Mouse (Mus musculus) megakaryocyte, adult 5-6 weeks (primary cell): Measurements from ENCODE around the gene Exosc5. TPM values are rescaled to one million over a fixed set of nuclear protein-coding genes. Genes with fewer than 3 reads are reported as not detected.

Experiments
- ATAC-seq: 2 replicates; pipeline ENCODE4 v1.8.0; 2016; ENCODE audit warnings: mild to moderate bottlenecking, inconsistent platforms; ENCODE audit not compliant: poor library complexity, severe bottlenecking
- total RNA-seq, 2 experiments: library from RNA; stranded (forward) in 1 of 2; stranded (reverse) in 1 of 2; fragments of 153-499, 151-499 nt in 1 of 2; fragments of 221-1000, 200-1000 nt in 1 of 2; gene quantifications; 2 replicates each; pipeline versions ENCODE4 v1.2.3 to v1.2.4; 2015 to 2017

Exosc5 gene
- total RNA-seq, 2 experiments from 2014 or later = 19.4 to 31.5 TPM

GRCm38 (mm10) chr7:25676085-25676781 lies 17.3 kb downstream of the Exosc5 start:
- ATAC-seq = no peak

DNA sequence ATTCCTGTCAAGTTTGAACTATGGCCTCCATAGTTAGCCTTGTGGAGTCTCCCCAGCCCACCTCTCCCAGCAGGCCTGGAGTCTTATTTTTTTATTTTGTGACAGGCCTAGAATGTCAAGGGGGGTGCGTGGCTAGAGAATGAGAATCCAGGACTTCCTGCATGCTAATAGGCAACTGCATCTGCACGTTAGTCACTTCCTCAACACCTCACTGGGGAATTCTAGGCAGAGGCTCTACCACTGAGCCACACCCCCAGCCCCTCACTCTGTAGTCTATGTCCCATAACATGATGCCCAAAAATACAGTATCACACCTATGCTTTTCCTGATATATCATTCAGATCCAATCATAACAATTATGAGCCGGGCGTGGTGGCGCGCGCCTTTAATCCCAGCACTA lies 18.0 kb downstream of the Exosc5 start:
- no peak for ATAC-seq

DNA sequence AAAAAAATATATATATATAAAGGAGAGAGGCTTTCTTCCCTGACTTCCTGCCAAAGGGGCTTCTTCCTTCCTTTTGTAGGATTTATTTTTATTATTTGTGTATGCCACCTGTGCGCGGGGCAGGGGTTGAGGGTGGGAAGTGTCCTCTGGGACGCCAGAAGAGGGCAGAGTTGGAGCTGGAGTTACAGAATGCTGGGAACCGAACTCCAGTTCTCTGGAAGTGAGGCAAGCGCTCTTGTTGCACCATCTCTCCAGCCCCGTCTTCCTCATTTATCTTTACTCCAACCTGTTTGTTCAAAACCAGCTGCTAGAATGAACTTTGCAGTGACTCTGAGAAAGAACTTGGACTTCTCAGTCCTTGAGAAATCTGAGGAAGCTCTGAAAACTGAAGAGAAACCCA lies 21.0 kb downstream of the Exosc5 start:
- ATAC-seq = peak; percentile 8

DNA sequence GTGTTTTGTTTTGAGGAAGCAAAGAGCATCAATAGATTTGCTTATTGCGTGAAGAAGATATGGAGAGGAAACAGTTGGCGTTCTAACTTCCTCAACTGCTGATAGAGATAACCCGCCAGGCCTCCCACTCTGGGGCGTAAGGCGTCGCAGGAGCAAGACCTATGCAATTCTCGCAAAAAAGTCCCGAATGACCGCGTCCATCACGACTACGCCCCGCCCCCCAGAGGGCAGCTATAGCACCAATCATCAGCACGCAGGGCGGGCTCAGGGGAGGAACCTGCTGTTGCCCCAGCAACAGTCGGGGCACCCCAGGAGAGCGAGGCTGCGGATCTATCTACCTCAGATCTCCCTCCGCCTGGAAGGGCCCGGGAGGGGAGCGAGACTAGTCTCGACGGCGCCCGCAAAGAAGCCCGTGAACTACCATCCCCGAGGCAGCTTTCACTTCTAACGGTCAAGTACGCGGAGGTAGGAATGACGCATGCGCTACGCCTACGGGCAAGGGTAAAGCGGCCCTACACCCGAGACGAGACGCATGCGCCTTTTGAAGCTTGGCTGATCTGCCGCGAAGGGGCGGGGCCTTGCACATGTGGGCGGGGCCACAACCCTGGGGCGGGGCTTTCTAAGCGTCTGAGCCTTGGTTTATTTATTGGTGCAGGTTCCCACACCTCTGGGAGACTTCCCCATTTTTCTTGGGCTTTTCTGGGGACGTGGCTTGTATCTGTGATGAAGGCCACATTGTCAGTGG lies 21.7 kb downstream of the Exosc5 start, which contains the start of gene B9d2:
B9d2 (plus strand) TSS at position 267 of the 745 bp plus-strand sequence.
- peak; percentile 78 for ATAC-seq

DNA sequence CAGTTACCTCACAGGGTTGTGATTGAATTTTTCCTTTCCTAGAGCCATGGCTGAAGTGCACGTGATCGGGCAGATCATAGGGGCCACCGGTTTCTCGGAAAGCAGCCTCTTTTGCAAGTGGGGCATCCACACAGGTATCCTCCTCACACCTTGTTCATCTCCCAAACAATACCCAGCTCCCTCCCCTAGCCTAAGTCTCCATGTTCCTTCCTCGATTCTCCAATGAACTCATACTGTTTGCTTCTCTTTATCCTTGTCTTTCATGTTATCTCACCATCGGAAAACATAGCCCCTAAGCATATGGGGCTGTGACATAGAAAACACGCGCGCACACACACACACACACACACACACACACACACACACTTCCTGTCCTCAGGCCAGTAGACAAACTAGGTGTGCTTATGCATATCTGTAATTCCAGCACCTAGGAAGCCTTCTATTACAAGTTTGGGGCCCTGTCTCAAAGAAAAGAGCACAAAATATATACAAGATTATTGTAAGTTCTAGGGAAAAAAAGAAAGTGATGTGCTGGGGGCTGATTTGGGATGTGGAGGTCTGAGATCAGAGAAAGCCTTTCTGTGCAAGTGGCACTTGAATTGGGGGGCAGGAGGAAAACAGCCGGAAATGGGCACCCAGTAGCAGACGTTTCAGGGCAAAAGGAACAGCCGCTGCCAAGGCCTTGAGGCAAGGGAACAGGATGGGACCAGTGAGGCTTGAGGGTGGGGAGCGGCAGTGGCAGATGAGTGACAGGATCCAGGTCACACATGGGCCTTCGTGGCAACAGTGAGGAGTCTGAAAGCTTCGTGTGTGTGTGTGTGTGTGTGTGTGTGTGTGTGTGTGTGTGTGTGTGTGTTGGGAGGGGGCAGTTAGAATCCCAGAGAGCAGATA lies 22.6 kb downstream of the Exosc5 start:
- no peak for ATAC-seq

DNA sequence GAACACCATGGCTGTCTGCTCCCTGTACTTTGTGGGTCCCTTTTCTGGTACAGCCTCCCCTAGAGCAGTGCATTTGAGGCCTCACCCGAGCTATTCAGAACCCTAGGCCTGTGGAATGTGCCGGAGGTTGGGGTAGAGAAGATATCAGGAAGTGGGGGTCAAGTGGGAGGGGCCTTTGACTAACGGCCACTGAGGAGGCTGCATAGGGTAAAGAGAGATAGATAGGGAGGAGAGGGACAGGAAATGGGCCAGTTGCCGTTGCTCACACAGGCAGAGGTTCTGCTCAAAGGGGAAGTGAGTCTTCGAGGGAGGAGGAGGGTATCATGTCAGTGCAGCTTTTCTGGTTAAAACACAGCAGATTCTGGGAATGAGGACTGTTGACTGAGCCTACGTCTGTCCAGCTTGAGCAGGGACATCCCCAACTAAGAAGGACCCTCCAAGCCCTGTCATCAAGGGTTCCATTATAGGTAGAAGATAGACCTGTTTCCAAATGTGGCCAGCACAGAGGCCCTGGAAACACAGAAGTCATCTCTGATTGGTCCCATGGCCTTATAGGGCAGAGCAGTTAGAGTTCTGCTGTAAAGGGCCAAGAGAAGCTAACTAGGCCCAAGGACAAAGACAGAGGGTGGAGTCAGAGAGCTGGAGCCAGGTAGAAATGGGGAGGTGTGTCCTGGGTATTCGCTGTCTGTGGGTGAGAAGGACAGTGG lies 24.7 kb downstream of the Exosc5 start:
- ATAC-seq = peak; percentile 43

DNA sequence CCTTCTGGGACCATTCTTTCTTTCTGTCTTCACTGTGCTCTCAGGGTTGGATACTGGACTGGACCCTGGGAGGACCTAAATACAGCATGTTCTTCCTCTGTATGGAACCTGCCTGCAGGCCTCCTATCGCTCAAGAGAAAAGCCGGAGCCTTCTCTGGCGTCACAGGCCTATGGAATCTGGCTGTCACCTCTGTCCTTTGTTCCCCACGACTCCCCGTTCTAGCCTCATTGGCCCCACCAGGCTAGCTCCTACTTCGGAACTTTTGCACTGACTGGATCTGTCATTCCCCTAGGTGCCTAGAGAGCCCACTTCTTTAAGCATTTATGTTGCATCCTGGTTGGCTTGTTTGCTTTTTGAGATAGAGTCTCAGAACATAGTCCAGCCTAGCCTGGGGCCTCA lies 25.7 kb downstream of the Exosc5 start:
- no peak for ATAC-seq

- ATAC-seq = no peak
These were observed 27.0 kb downstream of the Exosc5 start for GRCm38 (mm10) chr7:25685926-25686470.

DNA sequence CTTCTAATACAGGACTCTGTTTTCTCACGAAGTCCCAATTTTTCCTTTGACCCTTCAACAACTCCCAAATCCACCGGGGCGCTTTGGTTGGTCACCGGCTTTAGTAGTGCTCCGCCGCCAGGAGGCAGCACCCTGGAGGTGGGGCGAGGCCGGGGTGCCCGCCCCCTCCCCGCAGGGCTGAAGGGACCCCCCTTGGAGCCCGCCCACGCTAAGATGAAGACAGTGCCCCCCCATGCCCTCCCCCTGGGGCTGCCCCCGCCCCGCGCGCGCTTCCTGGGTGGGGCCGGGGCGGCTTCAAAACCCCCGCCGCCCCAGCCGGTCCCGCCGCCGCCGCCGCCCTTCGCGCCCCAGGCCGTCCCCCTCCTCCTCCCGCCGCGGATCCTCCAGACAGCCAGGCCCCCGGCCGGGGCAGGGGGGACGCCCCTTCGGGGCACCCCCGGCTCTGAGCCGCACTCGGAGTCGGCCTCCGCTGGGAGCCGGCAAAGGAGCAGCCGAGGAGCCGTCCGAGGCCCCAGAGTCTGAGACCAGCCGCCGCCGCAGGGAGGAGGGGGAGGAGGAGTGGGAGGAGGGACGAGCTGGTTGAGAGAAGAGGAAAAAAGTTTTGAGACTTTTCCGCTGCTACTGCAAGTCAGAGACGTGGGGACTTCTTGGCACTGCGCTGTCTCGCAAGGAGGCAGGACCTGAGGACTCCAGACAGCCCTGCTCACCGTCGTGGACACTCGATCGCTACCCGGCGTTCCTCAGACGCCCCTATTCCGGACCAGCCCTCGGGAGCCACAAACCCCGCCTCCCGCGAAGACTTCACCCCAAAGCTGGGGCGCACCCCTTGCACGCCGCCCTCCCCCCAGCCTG lies 27.9 kb downstream of the Exosc5 start, which contains the start of gene Tgfb1:
Tgfb1 (plus strand) TSS at position 323 of the 852 bp plus-strand sequence.
- ATAC-seq = peak; percentile 51

GRCm38 (mm10) chr7:25687811-25688401 lies 28.9 kb downstream of the Exosc5 start:
- ATAC-seq = no peak

DNA sequence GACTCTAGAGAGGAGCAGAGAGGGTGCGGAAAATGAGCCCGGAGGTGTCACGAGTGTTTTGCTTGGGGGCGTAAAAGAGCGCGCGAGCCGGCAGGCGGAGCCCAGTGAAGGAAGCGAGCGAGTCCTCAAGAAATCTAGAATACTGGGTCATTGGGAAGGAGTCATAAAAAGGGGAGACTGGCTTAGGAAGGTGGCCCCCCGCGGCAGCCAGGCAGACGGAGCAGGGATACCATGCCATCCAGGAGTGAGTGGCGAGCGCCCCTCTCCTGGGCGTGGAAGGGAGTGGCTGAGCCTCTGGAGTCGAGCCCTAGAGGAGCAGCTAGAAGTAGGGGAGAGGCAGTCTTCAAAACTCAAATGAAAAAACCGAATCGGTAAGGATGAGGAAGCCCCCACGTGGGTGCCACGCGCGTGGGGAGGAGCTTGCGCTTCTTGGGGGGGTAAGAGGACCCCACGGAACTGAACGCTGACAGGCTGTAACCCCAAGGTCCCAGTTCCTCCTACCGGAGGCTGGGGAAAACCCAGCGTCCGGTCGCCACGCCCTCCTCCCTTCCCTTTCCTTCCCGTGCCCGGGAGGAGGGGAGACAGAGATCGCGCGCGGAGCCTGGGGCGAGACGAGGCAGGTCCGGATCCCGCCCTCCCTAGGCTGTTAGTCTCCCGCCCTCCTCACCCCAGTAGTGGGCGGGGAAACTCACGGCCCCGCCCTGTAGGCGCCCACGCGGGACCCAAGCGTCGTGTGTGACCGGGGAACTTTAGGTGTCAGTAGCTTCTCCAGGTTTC lies 30.0 kb downstream of the Exosc5 start:
- ATAC-seq = peak; percentile 65

- no peak; the same call in none of the 2 replicates for ATAC-seq
These were observed 30.6 kb downstream of the Exosc5 start for GRCm38 (mm10) chr7:25689603-25690021.

- ATAC-seq = no peak
These were observed 31.1 kb downstream of the Exosc5 start for GRCm38 (mm10) chr7:25690051-25690450.

DNA sequence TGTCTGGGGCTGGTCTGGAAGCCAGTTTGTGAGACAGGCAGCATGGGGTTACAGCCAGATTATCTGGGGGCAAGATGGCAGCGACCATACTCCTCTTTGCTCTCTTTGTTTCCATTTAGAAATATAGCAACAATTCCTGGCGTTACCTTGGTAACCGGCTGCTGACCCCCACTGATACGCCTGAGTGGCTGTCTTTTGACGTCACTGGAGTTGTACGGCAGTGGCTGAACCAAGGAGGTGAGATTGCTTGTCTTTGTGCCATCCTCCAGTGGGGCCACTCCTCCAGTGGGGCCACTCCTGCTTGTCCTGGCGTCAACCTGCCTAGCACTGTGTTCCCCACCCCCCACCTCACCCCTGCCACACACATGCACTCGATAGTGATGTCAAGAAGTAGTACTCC lies 35.1 kb downstream of the Exosc5 start:
- no peak for ATAC-seq

DNA sequence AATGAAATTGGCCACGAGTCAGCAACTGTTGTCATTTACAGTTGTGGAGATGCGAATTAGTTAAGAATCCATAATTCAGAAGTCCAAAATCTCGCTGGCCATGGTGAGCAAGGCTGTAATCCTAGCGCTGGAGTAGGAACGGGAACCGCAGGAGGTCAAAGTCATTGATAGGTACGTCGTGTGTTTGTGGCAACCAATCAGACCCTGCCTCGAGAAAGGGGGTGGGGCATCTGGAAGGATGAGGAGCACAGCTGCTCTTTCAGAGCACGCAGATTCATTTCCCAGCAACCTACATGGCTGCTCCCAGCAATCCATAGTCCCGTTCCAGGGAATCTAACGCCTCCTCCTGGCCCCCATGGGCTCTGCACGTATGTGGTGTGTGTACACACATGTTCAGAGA lies 40.9 kb downstream of the Exosc5 start:
- no peak for ATAC-seq

DNA sequence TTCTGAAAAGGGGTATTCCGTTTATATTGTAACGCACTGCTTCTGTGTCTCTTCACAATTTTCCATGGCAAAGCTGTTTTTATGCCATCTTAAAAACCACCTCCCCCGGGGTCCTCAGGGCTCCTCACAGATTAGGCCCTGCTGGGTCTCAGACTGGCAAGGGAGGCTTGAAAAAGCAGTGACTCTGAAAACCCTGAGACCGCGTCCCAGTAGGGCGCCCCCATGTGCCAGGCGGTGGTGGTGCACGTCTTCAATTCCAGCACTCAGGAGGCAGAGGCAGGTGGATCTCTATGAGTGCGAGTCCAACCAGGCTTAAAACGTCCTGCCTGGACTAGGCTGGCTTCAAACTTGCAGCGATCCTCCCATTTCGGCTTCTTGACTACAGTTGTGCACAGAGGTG lies 41.8 kb downstream of the Exosc5 start:
- no peak for ATAC-seq

DNA sequence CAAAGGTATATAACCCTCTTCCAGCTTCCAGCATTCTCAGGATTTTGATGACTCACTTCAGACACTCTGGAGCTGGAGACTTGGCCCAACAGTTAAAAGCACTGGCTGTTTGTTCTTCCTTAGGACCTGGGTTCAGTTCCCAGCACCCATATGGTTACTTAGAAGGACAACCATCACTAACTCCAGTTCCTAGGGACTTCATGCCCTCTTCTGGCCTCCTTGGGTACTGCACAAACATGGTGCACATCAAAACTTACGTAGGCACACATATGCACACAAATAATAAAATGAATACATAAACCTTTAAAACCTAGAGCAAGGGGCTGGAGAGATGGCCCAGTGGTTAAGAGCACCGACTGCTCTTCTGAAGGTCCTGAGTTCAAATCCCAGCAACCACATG lies 43.4 kb downstream of the Exosc5 start:
- no peak for ATAC-seq
